Mouse (Mus musculus): ENCODE data around the gene F8. TPM values are rescaled to one million over a fixed set of nuclear protein-coding genes. Genes with fewer than 3 reads are reported as not detected.
A peak's percentile ranks its signal among the peaks of the same experiment; 100 is the strongest.

F8 gene
- 0.88 and 1.3 TPM in 2 replicates for total RNA-seq (2017)

DNA sequence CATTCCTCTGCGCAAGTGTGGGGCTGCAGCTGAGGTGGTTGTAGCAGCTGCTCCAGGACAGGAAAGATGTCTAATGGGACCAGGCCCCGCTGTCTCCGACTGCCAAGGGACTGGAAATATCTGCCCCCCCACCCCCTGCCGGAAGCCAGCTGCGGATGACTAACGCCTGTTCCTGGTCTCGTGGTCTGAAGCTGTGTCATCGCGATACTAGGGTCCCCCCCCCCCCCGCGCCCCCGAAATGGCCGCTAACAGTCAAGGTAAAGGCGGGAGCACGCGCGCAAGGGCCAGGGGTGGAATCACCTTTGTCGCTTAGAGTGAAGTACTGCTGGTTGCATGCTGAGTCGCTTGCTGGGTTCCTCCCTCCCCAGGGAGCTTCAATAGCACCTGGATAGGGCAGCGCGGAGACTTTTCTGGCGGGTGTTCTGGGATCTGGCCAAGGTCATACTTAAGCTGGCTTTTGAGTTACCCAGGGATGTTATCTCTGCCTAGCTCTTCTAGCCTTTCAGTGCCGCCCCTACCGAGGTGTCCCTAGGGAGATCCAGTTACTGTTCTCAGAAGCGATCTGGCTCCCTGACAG lies at the start of gene F8, which contains the start of gene Fundc2:
F8 (minus strand) TSS at position 421 of the 577 bp plus-strand sequence.
Fundc2 (plus strand) TSS at position 205 of the 577 bp plus-strand sequence.
- peak; percentile 95 to 98 for ATAC-seq (replicated peaks in 1 of 2; ENCODE audit: insufficient read depth in 1 of 2, low FRiP score in 2 of 2, low TSS enrichment in 1 of 2, low read depth in 1 of 2, poor library complexity in 2 of 2, severe bottlenecking in 2 of 2)

DNA sequence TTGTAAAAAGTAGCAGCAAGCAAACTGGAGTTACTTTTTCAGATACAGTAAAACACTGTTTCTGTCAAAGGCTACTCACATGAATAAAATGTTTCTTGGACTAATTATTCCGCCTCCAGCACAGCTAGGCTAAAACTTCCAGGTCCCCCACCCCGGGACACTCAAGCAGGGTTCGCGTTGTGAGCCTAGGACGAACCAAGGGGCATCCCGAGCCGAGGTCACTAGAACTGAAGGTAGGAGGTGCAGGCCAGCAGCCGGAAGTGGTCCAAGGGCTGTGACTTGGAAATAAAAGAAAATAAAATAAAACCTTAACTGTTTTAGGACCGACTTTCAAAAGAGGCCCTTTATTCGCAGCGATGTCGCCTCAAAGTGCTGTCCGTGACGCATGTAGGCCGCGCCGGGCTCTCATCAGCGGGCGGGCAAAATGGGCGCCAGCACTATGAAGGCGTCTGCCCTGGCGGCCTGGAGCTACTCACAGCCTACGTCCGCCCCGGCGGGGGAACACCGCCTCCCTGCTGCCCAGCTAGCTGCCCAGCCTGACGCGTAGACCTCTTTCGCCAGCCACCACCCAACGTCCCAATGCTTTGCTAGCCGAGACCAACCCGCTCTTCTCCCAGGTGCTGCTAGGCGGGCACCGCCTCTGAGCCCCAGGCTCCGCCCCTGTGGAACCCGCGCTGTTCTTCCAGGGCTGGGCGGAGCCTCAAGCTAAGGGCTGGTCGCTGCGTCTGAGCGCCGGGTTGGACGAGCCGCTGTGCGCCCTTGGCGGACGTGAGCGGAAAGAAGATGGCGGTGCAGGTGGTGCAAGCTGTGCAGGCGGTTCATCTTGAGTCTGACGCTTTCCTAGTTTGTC lies 33.7 kb upstream of the F8 start, which contains the start of the genes Cmc4, Mtcp1 and Brcc3:
Cmc4 (minus strand) TSS at position 649 of the 850 bp plus-strand sequence.
Mtcp1 (minus strand) TSS at position 653 of the 850 bp plus-strand sequence.
Brcc3 (plus strand) TSS at position 693 of the 850 bp plus-strand sequence.
- ATAC-seq (replicated peaks in 1 of 2; ENCODE audit: insufficient read depth in 1 of 2, low FRiP score in 2 of 2, low TSS enrichment in 1 of 2, low read depth in 1 of 2, poor library complexity in 2 of 2, severe bottlenecking in 2 of 2) = peak; percentile 100

GRCm38 (mm10) chrX:75409711-75410110 lies 27.3 kb upstream of the F8 start:
- ATAC-seq (replicated peaks in 1 of 2; ENCODE audit: insufficient read depth in 1 of 2, low FRiP score in 2 of 2, low TSS enrichment in 1 of 2, low read depth in 1 of 2, poor library complexity in 2 of 2, severe bottlenecking in 2 of 2) = no peak

DNA sequence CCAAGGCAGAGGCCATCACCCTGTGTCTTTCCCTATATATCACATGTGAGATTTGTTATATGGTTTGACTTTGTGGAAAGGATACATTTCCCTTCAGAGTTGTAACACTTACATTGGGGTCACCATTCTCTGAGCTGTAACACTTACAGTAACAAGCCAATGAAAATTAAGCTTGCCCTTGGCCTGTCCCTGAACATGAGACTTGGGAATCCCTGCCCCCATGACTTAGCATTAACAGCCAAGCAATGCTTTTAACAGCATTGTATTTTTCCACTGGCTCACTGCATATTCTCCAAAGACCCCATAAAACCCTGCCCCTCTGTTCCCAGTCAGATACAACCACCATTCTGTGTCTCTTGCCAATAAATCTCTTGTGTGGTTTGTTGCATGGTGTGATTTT lies 20.9 kb upstream of the F8 start:
- no peak for ATAC-seq (replicated peaks in 1 of 2; ENCODE audit: insufficient read depth in 1 of 2, low FRiP score in 2 of 2, low TSS enrichment in 1 of 2, low read depth in 1 of 2, poor library complexity in 2 of 2, severe bottlenecking in 2 of 2)

GRCm38 (mm10) chrX:75402668-75403067 lies 20.3 kb upstream of the F8 start:
- ATAC-seq (replicated peaks in 1 of 2; ENCODE audit: insufficient read depth in 1 of 2, low FRiP score in 2 of 2, low TSS enrichment in 1 of 2, low read depth in 1 of 2, poor library complexity in 2 of 2, severe bottlenecking in 2 of 2) = peak; percentile 46 to 62

DNA sequence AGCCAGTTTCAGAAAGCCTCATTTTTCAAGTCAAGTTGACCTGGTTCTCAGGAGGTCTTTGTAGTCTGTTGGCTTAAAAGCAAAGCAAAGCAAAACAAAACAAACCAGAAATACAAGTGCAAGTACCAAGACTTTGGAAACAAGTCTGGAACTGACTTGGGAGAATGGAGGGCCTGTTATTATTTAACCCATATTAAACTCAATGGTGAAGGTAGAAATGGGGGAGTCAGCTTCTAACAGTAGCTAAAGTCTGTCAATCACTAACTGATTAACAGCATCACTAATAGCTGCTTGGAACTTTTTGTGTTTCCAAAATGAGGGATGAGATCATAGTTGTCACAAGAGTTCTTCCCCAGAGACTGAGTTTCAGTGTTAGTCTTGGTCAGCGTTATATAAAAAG lies 17.1 kb upstream of the F8 start:
- ATAC-seq (replicated peaks in 1 of 2; ENCODE audit: insufficient read depth in 1 of 2, low FRiP score in 2 of 2, low TSS enrichment in 1 of 2, low read depth in 1 of 2, poor library complexity in 2 of 2, severe bottlenecking in 2 of 2) = no peak

DNA sequence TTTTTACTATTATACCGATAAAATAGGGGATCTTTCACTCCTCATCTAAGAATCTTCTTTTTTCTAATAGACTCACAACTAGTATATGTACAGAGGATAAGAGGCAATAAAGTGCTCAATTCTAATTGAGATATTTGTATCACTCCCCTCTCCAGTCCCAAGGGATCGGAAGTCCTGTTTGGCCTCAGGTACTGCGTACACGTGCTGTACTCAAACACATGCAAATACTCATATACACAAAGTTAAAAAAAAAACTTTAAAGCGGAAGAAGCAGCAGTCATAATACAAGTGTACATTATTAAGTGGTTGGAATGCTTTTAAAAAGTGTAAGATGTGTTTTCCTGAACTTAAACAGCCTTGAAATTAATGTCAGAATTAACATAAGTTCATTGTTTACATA lies 716 bp downstream of the F8 start:
- ATAC-seq (replicated peaks in 1 of 2; ENCODE audit: insufficient read depth in 1 of 2, low FRiP score in 2 of 2, low TSS enrichment in 1 of 2, low read depth in 1 of 2, poor library complexity in 2 of 2, severe bottlenecking in 2 of 2) = no peak

GRCm38 (mm10) chrX:75381176-75381575 lies 1.2 kb downstream of the F8 start:
- no peak for ATAC-seq (replicated peaks in 1 of 2; ENCODE audit: insufficient read depth in 1 of 2, low FRiP score in 2 of 2, low TSS enrichment in 1 of 2, low read depth in 1 of 2, poor library complexity in 2 of 2, severe bottlenecking in 2 of 2)

GRCm38 (mm10) chrX:75376815-75377214 lies 5.6 kb downstream of the F8 start:
- ATAC-seq (replicated peaks in 1 of 2; ENCODE audit: insufficient read depth in 1 of 2, low FRiP score in 2 of 2, low TSS enrichment in 1 of 2, low read depth in 1 of 2, poor library complexity in 2 of 2, severe bottlenecking in 2 of 2) = no peak

- ATAC-seq (replicated peaks in 1 of 2; ENCODE audit: insufficient read depth in 1 of 2, low FRiP score in 2 of 2, low TSS enrichment in 1 of 2, low read depth in 1 of 2, poor library complexity in 2 of 2, severe bottlenecking in 2 of 2) = no peak
These were observed 9.6 kb downstream of the F8 start for GRCm38 (mm10) chrX:75372666-75373425.

DNA sequence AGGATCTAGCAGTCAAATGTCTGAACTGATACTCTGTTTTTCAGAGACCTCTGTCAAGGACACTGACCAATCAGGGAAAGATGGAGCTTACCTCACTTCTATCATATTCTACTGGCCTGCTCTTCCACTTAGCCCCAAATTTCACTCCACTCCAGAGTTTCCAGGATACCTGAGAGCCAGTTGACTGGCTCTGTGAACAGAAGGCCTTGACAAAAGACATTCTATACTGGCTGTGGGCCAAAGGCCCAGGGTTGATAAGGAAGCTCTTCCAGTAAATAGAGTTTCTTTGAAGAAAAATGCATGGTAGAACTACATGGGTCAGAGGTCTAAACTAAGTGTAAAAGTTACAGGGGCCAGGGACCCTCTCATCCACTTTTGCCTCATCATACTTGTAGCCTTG lies 12.2 kb downstream of the F8 start:
- ATAC-seq (replicated peaks in 1 of 2; ENCODE audit: insufficient read depth in 1 of 2, low FRiP score in 2 of 2, low TSS enrichment in 1 of 2, low read depth in 1 of 2, poor library complexity in 2 of 2, severe bottlenecking in 2 of 2) = no peak

GRCm38 (mm10) chrX:75323556-75323955 lies 58.9 kb downstream of the F8 start:
- ATAC-seq (replicated peaks in 1 of 2; ENCODE audit: insufficient read depth in 1 of 2, low FRiP score in 2 of 2, low TSS enrichment in 1 of 2, low read depth in 1 of 2, poor library complexity in 2 of 2, severe bottlenecking in 2 of 2) = no peak

DNA sequence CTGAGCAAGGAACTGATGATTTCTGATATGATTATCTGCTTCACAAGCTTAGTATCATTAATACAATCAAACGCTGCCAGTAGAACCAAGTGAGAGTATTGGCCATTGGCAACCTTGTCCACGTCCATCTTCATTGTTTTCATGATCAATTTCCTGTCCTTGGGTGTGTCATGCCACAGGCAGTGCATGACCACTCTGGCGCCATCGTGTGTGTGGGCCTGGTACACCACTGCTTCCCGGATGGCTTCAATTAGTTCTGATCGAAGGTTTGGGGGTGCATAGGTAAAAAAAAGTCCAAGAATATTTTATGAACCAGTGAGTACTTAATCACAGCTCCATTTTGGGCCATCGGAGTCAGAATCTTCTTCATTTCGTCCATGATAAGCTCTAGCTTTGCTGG lies 110.7 kb downstream of the F8 start:
- ATAC-seq (replicated peaks in 1 of 2; ENCODE audit: insufficient read depth in 1 of 2, low FRiP score in 2 of 2, low TSS enrichment in 1 of 2, low read depth in 1 of 2, poor library complexity in 2 of 2, severe bottlenecking in 2 of 2) = no peak

GRCm38 (mm10) chrX:75233603-75234376 lies 148.6 kb downstream of the F8 start:
- ATAC-seq (replicated peaks in 1 of 2; ENCODE audit: insufficient read depth in 1 of 2, low FRiP score in 2 of 2, low TSS enrichment in 1 of 2, low read depth in 1 of 2, poor library complexity in 2 of 2, severe bottlenecking in 2 of 2) = peak; percentile 29 to 56

DNA sequence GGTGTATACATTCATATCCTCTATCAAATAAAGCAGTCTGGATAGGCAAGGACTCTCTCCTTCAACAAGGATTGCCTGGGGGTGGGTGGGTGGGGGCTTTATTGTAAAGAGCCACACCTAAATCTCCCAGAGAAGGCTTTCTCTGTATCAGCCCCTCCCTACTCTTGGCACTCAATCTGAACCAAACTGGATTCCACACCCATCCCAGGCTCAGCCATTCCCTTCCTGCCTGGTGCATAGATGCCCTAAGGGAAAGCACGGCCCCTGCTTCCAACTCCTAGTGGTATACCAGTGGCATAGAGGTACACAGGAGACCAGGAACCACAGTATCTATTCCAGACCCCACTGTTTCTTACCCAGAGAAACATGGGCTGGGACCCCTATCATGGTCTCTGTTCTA lies 151.0 kb downstream of the F8 start:
- ATAC-seq (replicated peaks in 1 of 2; ENCODE audit: insufficient read depth in 1 of 2, low FRiP score in 2 of 2, low TSS enrichment in 1 of 2, low read depth in 1 of 2, poor library complexity in 2 of 2, severe bottlenecking in 2 of 2) = no peak

GRCm38 (mm10) chrX:75163670-75164069 lies 218.7 kb downstream of the F8 start, which contains the start of gene Smim9:
Smim9 (minus strand) TSS chrX:75163770.
- ATAC-seq (replicated peaks in 1 of 2; ENCODE audit: insufficient read depth in 1 of 2, low FRiP score in 2 of 2, low TSS enrichment in 1 of 2, low read depth in 1 of 2, poor library complexity in 2 of 2, severe bottlenecking in 2 of 2) = no peak

- ATAC-seq (replicated peaks in 1 of 2; ENCODE audit: insufficient read depth in 1 of 2, low FRiP score in 2 of 2, low TSS enrichment in 1 of 2, low read depth in 1 of 2, poor library complexity in 2 of 2, severe bottlenecking in 2 of 2) = peak; percentile 49 to 66; a peak in 3 of 4 replicates
These were observed 226.7 kb downstream of the F8 start for GRCm38 (mm10) chrX:75155576-75156243.

All from hematopoietic stem cell, adult 5-6 weeks (primary cell).